Mouse (Mus musculus) C2C12 (cell line): ENCODE results near the gene Fancc. TPM values are rescaled to one million over a fixed set of nuclear protein-coding genes. Genes with fewer than 3 reads are reported as not detected.

ENCODE experiments used
- H3K27me3 ChIP-seq: one replicate; pipeline ENCODE4 v1.6.1; 2011; ENCODE audit not compliant: control insufficient read depth, insufficient read depth, insufficient read length
- H3K36me3 ChIP-seq: one replicate; pipeline ENCODE4 v1.6.1; 2011; ENCODE audit not compliant: control insufficient read depth, insufficient read depth
- H3K4me3 ChIP-seq: one replicate; pipeline ENCODE4 v1.5.1; 2011; ENCODE audit warnings: mild to moderate bottlenecking, control low read depth; ENCODE audit not compliant: poor library complexity, insufficient read depth, severe bottlenecking
- H3K79me2 ChIP-seq: one replicate; pipeline ENCODE4 v1.6.1; 2011; ENCODE audit not compliant: control insufficient read depth, insufficient read depth
- H3K79me3 ChIP-seq: one replicate; pipeline ENCODE4 v1.6.1; 2011; ENCODE audit warnings: low read depth, control low read depth
- H3ac ChIP-seq: one replicate; pipeline ENCODE3; 2011; ENCODE audit warnings: low read depth; ENCODE audit not compliant: control insufficient read depth, insufficient read length
- CEBPB ChIP-seq: IDR thresholded peaks from one replicate; pipeline ENCODE4 v1.6.1; 2011; ENCODE audit warnings: low read depth, mild to moderate bottlenecking, control low read depth, moderate library complexity
- CTCF ChIP-seq: IDR thresholded peaks from one replicate; pipeline ENCODE4 v1.5.1; 2011; ENCODE audit not compliant: control insufficient read depth, insufficient read depth, insufficient read length
- FOSL1 ChIP-seq: IDR thresholded peaks from one replicate; pipeline ENCODE4 v1.8.0; 2011; ENCODE audit warnings: mild to moderate bottlenecking, low read length; ENCODE audit not compliant: poor library complexity, insufficient read depth, severe bottlenecking
- MAX ChIP-seq: IDR thresholded peaks from one replicate; pipeline ENCODE4 v1.6.1; 2011; ENCODE audit warnings: mild to moderate bottlenecking, control low read depth
- MYOD1 ChIP-seq: IDR thresholded peaks from one replicate; pipeline ENCODE4 v1.6.1; 2011; ENCODE audit warnings: low read depth; ENCODE audit not compliant: control insufficient read depth, insufficient read length
- MYOG ChIP-seq: IDR thresholded peaks from one replicate; pipeline ENCODE4 v1.6.1; 2011; ENCODE audit not compliant: control insufficient read depth, insufficient read length; ENCODE audit errors: extremely low read depth
- USF1 ChIP-seq: IDR thresholded peaks from one replicate; pipeline ENCODE4 v1.6.1; 2011; ENCODE audit warnings: low read depth, mild to moderate bottlenecking, control low read depth, moderate library complexity
- polyA plus RNA-seq: library from polyadenylated mRNA; unstranded; fragments of >200 nt; fragmentation: generic; extraction: Trizol; gene quantifications from one replicate; pipeline ENCODE4 v1.2.1, GENCODE M21; 2012; ENCODE audit warnings: missing spikeins

Gene Fancc
- polyA plus RNA-seq, 1 experiment = 9.3 TPM

GRCm38 (mm10) chr13:63277316-63277715 lies 219.8 kb downstream of the Fancc start:
- peaks cover 100% of the 10 kb centered on the region for H3K79me2 ChIP-seq
- H3K4me3 ChIP-seq = no peak overlapping the region
- TF ChIP-seq CEBPB (no peak), FOSL1 (no peak), USF1 (no peak), MYOD1 (peak; percentile 74)
- H3K27me3 ChIP-seq = no peaks in the 10 kb centered on the region
- H3ac ChIP-seq = no peak overlapping the region
- H3K36me3 ChIP-seq = peaks cover 63% of the 10 kb centered on the region
- peaks cover 96% of the 10 kb centered on the region for H3K79me3 ChIP-seq

- H3K36me3 ChIP-seq = peaks cover 54% of the 10 kb centered on the region
- peak overlapping the region; percentile 3 for H3K4me3 ChIP-seq
- H3K79me3 ChIP-seq = peaks cover 96% of the 10 kb centered on the region
- H3K27me3 ChIP-seq = no peaks in the 10 kb centered on the region
- TF ChIP-seq MYOD1 (no peak), CEBPB (no peak), USF1 (no peak), MAX (no peak), FOSL1 (no peak), MYOG (no peak), CTCF (no peak)
- H3K79me2 ChIP-seq = peaks cover 100% of the 10 kb centered on the region
- peak overlapping the region; percentile 3 for H3ac ChIP-seq
Observed at GRCm38 (mm10) chr13:63276389-63276788, 220.7 kb downstream of the Fancc start.

GRCm38 (mm10) chr13:63274488-63275166 lies 222.5 kb downstream of the Fancc start:
- TF ChIP-seq CTCF = no peak
- TF ChIP-seq MYOG = no peak
- no peak for TF ChIP-seq USF1
- no peak for TF ChIP-seq MYOD1
- TF ChIP-seq CEBPB = no peak
- no peak for TF ChIP-seq FOSL1
- no peak for TF ChIP-seq MAX
- H3ac ChIP-seq = peak overlapping the region; percentile 53
- H3K79me3 ChIP-seq = peaks cover 95% of the 10 kb centered on the region
- peaks cover 45% of the 10 kb centered on the region for H3K36me3 ChIP-seq
- H3K4me3 ChIP-seq = peak overlapping the region; percentile 28
- no peaks in the 10 kb centered on the region for H3K27me3 ChIP-seq
- peaks cover 100% of the 10 kb centered on the region for H3K79me2 ChIP-seq

GRCm38 (mm10) chr13:63273859-63274258 lies 223.2 kb downstream of the Fancc start:
- Histone ChIP-seq H3K79me2 (peaks cover 100% of the 10 kb centered on the region), H3K79me3 (peaks cover 94% of the 10 kb centered on the region), H3K36me3 (peaks cover 49% of the 10 kb centered on the region), H3K4me3 (peak overlapping the region; percentile 28), H3ac (peak overlapping the region; percentile 32), H3K27me3 (no peaks in the 10 kb centered on the region)
- TF ChIP-seq CEBPB = no peak
- no peak for TF ChIP-seq MYOG
- no peak for TF ChIP-seq USF1
- no peak for TF ChIP-seq MYOD1

- H3K36me3 ChIP-seq = peaks cover 50% of the 10 kb centered on the region
- peaks cover 95% of the 10 kb centered on the region for H3K79me3 ChIP-seq
- peak overlapping the region; percentile 38 for H3K4me3 ChIP-seq
- no peaks in the 10 kb centered on the region for H3K27me3 ChIP-seq
- peaks cover 100% of the 10 kb centered on the region for H3K79me2 ChIP-seq
- no peak for TF ChIP-seq MYOG
- TF ChIP-seq MAX = no peak
- TF ChIP-seq CTCF = no peak
- no peak for TF ChIP-seq FOSL1
- no peak for TF ChIP-seq USF1
- no peak for TF ChIP-seq MYOD1
- no peak for TF ChIP-seq CEBPB
- H3ac ChIP-seq = peak overlapping the region; percentile 58
Observed at GRCm38 (mm10) chr13:63272602-63273229, 224.4 kb downstream of the Fancc start.

- peaks cover 50% of the 10 kb centered on the region for H3K36me3 ChIP-seq
- H3K79me2 ChIP-seq = peaks cover 100% of the 10 kb centered on the region
- peaks cover 95% of the 10 kb centered on the region for H3K79me3 ChIP-seq
- no peak overlapping the region for H3ac ChIP-seq
- no peaks in the 10 kb centered on the region for H3K27me3 ChIP-seq
- no peak for TF ChIP-seq CTCF
- no peak for TF ChIP-seq MYOG
- TF ChIP-seq MYOD1 = no peak
- TF ChIP-seq USF1 = no peak
- no peak for TF ChIP-seq FOSL1
- TF ChIP-seq CEBPB = no peak
- no peak for TF ChIP-seq MAX
- H3K4me3 ChIP-seq = peak overlapping the region; percentile 38
Observed at GRCm38 (mm10) chr13:63272017-63272601, 225.0 kb downstream of the Fancc start.
